Mouse (Mus musculus): Measurements from ENCODE around the gene Med25. TPM values are rescaled to one million over a fixed set of nuclear protein-coding genes. Genes with fewer than 3 reads are reported as not detected.

Med25 gene
- polyA plus RNA-seq, 1 experiment from 2014 or later: 223 TPM

- H3K4me1 ChIP-seq (replicated peaks): peaks cover 50% of the 10 kb centered on the region
Observed at GRCm38 (mm10) chr7:44848561-44849415, 43.7 kb downstream of the Med25 start, which contains the start of the genes Akt1s1 and Tbc1d17. Gene Akt1s1 (plus strand): TSS chr7:44848991. Gene Tbc1d17 (minus strand): TSS chr7:44849079.

GRCm38 (mm10) chr7:44847772-44848171, 44.7 kb downstream of the Med25 start:
- peaks cover 39% of the 10 kb centered on the region for H3K4me1 ChIP-seq (replicated peaks)
- peak overlapping the region; percentile 72 for H3K4me3 ChIP-seq
- peaks cover 60% of the 10 kb centered on the region for H3K36me3 ChIP-seq
- WGBS: 78% methylated on average over 5 of the region's 5 CpGs
- no peaks in the 10 kb centered on the region for H3K9me3 ChIP-seq
- no peak for DNase-seq (ENCODE audit: low spot score)
- 0 out of 2 replicates have a peak, but pooled peaks cover under 1% of the 10 kb centered on the region for H3K27me3 ChIP-seq (ENCODE audit: insufficient read depth, poor library complexity, severe bottlenecking)
- H3K27ac ChIP-seq: peak overlapping the region; percentile 93; the same call in 1 of the 2 replicates

More at GRCm38 (mm10) chr7:44848561-44849415, 43.7 kb downstream of the Med25 start, which contains the start of the genes Akt1s1 and Tbc1d17:
- DNase-seq (ENCODE audit: low spot score): peak; percentile 96
- Histone ChIP-seq H3K36me3 (peaks cover 60% of the 10 kb centered on the region), H3K9me3 (no peaks in the 10 kb centered on the region), H3K27me3 (ENCODE audit: insufficient read depth, poor library complexity, severe bottlenecking) (no peaks in the 10 kb centered on the region), H3K27ac (peak within 1 kb of the TSS; percentile 93), H3K4me3 (peak within 1 kb of the TSS; percentile 72)
- under 1% methylated on average over 54 of the region's 54 CpGs for WGBS

- peaks cover 8% of the 10 kb centered on the region; the same call in 1 of the 2 replicates for H3K27me3 ChIP-seq (ENCODE audit: insufficient read depth, poor library complexity, severe bottlenecking)
- H3K27ac ChIP-seq: no peak overlapping the region
- 92% methylated on average over 7 of the region's 7 CpGs for WGBS
- DNase-seq (ENCODE audit: low spot score): no peak
- 0 out of 2 replicates have a peak overlapping the region, but pooled peaks have one; percentile 4 for H3K4me3 ChIP-seq
- no peaks in the 10 kb centered on the region for H3K9me3 ChIP-seq
- peaks cover 34% of the 10 kb centered on the region for H3K4me1 ChIP-seq (replicated peaks)
- peaks cover 60% of the 10 kb centered on the region for H3K36me3 ChIP-seq
Observed at GRCm38 (mm10) chr7:44846804-44847203, 45.7 kb downstream of the Med25 start.

- H3K4me1 ChIP-seq (replicated peaks): peaks cover 21% of the 10 kb centered on the region
- no peak for DNase-seq (ENCODE audit: low spot score)
- H3K27me3 ChIP-seq (ENCODE audit: insufficient read depth, poor library complexity, severe bottlenecking): peaks cover 26% of the 10 kb centered on the region
- H3K9me3 ChIP-seq: no peaks in the 10 kb centered on the region
- H3K4me3 ChIP-seq: no peak overlapping the region
- H3K36me3 ChIP-seq: peaks cover 69% of the 10 kb centered on the region
- no peak overlapping the region for H3K27ac ChIP-seq
- 96% methylated on average over 10 of the region's 10 CpGs for WGBS
Observed at GRCm38 (mm10) chr7:44845006-44845405, 47.5 kb downstream of the Med25 start.

GRCm38 (mm10) chr7:44841825-44842463, 50.6 kb downstream of the Med25 start:
- Histone ChIP-seq H3K9me3 (no peaks in the 10 kb centered on the region), H3K27me3 (ENCODE audit: insufficient read depth, poor library complexity, severe bottlenecking) (peaks cover 51% of the 10 kb centered on the region), H3K27ac (no peak overlapping the region), H3K36me3 (peaks cover 77% of the 10 kb centered on the region), H3K4me1 (replicated peaks) (peaks cover 16% of the 10 kb centered on the region), H3K4me3 (no peak overlapping the region)
- no peak for DNase-seq (ENCODE audit: low spot score)
- 86% methylated on average over 8 of the region's 8 CpGs for WGBS

GRCm38 (mm10) chr7:44840426-44840825, 52.1 kb downstream of the Med25 start:
- H3K4me1 ChIP-seq (replicated peaks): peaks cover 16% of the 10 kb centered on the region
- H3K9me3 ChIP-seq: no peaks in the 10 kb centered on the region
- H3K4me3 ChIP-seq: peak overlapping the region; percentile 47
- peaks cover 51% of the 10 kb centered on the region for H3K27me3 ChIP-seq (ENCODE audit: insufficient read depth, poor library complexity, severe bottlenecking)
- 59% methylated on average over 14 of the region's 14 CpGs for whole genome bisulfite sequencing
- no peak overlapping the region for H3K27ac ChIP-seq
- no peak for DNase-seq (ENCODE audit: low spot score)
- peaks cover 62% of the 10 kb centered on the region for H3K36me3 ChIP-seq

GRCm38 (mm10) chr7:44839491-44840191, 52.9 kb downstream of the Med25 start:
- Histone ChIP-seq H3K4me3 (peak overlapping the region; percentile 47), H3K9me3 (no peaks in the 10 kb centered on the region), H3K27me3 (ENCODE audit: insufficient read depth, poor library complexity, severe bottlenecking) (peaks cover 51% of the 10 kb centered on the region), H3K36me3 (peaks cover 54% of the 10 kb centered on the region), H3K27ac (peak overlapping the region; percentile 70), H3K4me1 (replicated peaks) (peaks cover 16% of the 10 kb centered on the region)
- DNase-seq (ENCODE audit: low spot score): peak; percentile 51
- 2% methylated on average over 58 of the region's 58 CpGs for WGBS

- peaks cover 51% of the 10 kb centered on the region for H3K27me3 ChIP-seq (ENCODE audit: insufficient read depth, poor library complexity, severe bottlenecking)
- peak overlapping the region; percentile 70; the same call in 1 of the 2 replicates for H3K27ac ChIP-seq
- no peaks in the 10 kb centered on the region for H3K9me3 ChIP-seq
- H3K36me3 ChIP-seq: peaks cover 49% of the 10 kb centered on the region
- peak overlapping the region; percentile 47 for H3K4me3 ChIP-seq
- H3K4me1 ChIP-seq (replicated peaks): peaks cover 16% of the 10 kb centered on the region
- DNase-seq (ENCODE audit: low spot score): no peak
- 28% methylated on average over 11 of the region's 11 CpGs for WGBS
Observed at GRCm38 (mm10) chr7:44839171-44839490, 53.4 kb downstream of the Med25 start.

GRCm38 (mm10) chr7:44838073-44838472, 54.4 kb downstream of the Med25 start:
- no peaks in the 10 kb centered on the region for H3K9me3 ChIP-seq
- H3K36me3 ChIP-seq: peaks cover 38% of the 10 kb centered on the region
- 83% methylated on average over 6 of the region's 6 CpGs for WGBS
- H3K27me3 ChIP-seq (ENCODE audit: insufficient read depth, poor library complexity, severe bottlenecking): peaks cover 51% of the 10 kb centered on the region
- no peak overlapping the region for H3K4me3 ChIP-seq
- no peak overlapping the region for H3K27ac ChIP-seq
- DNase-seq (ENCODE audit: low spot score): no peak
- peaks cover 16% of the 10 kb centered on the region for H3K4me1 ChIP-seq (replicated peaks)

GRCm38 (mm10) chr7:44836423-44837053, 56.0 kb downstream of the Med25 start:
- DNase-seq (ENCODE audit: low spot score): no peak
- peaks cover 40% of the 10 kb centered on the region for H3K27me3 ChIP-seq (ENCODE audit: insufficient read depth, poor library complexity, severe bottlenecking)
- H3K36me3 ChIP-seq: peaks cover 34% of the 10 kb centered on the region
- 81% methylated on average over 9 of the region's 9 CpGs for WGBS
- no peak overlapping the region for H3K27ac ChIP-seq
- H3K4me1 ChIP-seq (replicated peaks): peaks cover 16% of the 10 kb centered on the region
- H3K9me3 ChIP-seq: no peaks in the 10 kb centered on the region
- H3K4me3 ChIP-seq: no peak overlapping the region

GRCm38 (mm10) chr7:44836016-44836404, 56.5 kb downstream of the Med25 start:
- Histone ChIP-seq H3K9me3 (no peaks in the 10 kb centered on the region), H3K4me3 (no peak overlapping the region), H3K36me3 (peaks cover 34% of the 10 kb centered on the region), H3K4me1 (replicated peaks) (peaks cover 16% of the 10 kb centered on the region), H3K27ac (no peak overlapping the region), H3K27me3 (ENCODE audit: insufficient read depth, poor library complexity, severe bottlenecking) (peaks cover 35% of the 10 kb centered on the region)
- no peak for DNase-seq (ENCODE audit: low spot score)
- WGBS: 62% methylated on average over 3 of the region's 3 CpGs

- Histone ChIP-seq H3K36me3 (peaks cover 34% of the 10 kb centered on the region), H3K27me3 (ENCODE audit: insufficient read depth, poor library complexity, severe bottlenecking) (peaks cover 30% of the 10 kb centered on the region), H3K4me1 (replicated peaks) (peaks cover 16% of the 10 kb centered on the region), H3K27ac (no peak overlapping the region), H3K4me3 (no peak overlapping the region), H3K9me3 (no peaks in the 10 kb centered on the region)
- 94% methylated on average over 1 of the region's 1 CpGs for WGBS
- DNase-seq (ENCODE audit: low spot score): no peak
Observed at GRCm38 (mm10) chr7:44835373-44836015, 57.0 kb downstream of the Med25 start.

Data from hindbrain, embryonic 10.5 days (tissue).